Mouse (Mus musculus): Measurements from ENCODE around the gene Got2. TPM values are rescaled to one million over a fixed set of nuclear protein-coding genes. Genes with fewer than 3 reads are reported as not detected.
A peak's percentile ranks its signal among the peaks of the same experiment; 100 is the strongest.

The Got2 gene
- polyA plus RNA-seq, 1 experiment from 2014 or later, result 132 TPM

DNA sequence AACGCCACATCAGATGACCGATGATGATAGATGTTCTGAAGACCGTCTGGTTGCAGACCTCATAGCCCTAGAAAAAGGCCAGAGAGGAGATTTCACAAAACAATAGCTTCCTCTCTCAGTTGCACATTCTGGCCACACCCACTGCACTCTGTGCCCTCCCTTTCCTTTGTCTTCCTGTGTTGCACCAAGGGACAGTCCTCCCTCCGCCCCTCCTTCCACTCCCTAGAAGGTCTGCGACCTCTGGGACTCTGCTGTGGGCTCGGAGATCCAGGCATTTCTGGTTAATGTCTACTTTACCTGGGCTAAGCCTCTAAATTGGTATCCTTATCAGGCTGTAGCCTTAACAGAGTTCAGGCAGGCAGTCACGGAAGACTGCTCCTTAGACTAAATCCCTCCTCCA is 13.5 kb upstream of the Got2 start:
- Histone ChIP-seq H3K9ac (ENCODE audit: low read depth, low read length) (no peak overlapping the region), H3K27ac (ENCODE audit: low read depth, low read length) (no peak overlapping the region), H3K36me3 (ENCODE audit: control insufficient read depth, insufficient read depth, low read length) (no peaks in the 10 kb centered on the region), H3K9me3 (replicated peaks; ENCODE audit: control insufficient read depth, low read length) (no peaks in the 10 kb centered on the region), H3K4me3 (ENCODE audit: low read depth, low read length) (no peak overlapping the region), H3K27me3 (ENCODE audit: control insufficient read depth, insufficient read depth, low read length) (no peaks in the 10 kb centered on the region), H3K4me2 (no peak overlapping the region), H3K4me1 (ENCODE audit: control insufficient read depth, insufficient read depth, low read length) (no peaks in the 10 kb centered on the region)
- no peak for ATAC-seq (replicated peaks; ENCODE audit: insufficient number of reproducible peaks, low FRiP score, low TSS enrichment)
- 37% methylated on average over 7 of the region's 7 CpGs for WGBS (ENCODE audit: insufficient replicate concordance)

DNA sequence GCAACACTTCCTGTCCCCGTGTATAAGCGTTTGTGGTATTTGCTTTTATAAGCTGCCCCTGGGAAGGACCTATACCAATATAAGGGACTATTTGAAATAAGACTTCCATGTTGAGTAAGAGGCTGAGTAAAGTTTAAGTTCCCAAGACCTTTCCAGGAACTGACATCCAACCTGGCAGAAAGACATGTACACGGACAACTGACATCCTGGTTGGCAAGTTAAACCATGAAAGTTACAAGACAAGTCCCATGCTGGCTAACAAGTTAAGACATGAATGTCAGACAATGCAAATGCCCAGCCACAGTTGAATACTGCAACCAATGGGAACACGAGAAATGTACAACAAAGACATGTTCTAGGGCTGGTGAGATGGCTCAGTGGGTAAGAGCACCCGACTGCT is 5.4 kb upstream of the Got2 start:
- Histone ChIP-seq H3K27ac (ENCODE audit: low read depth, low read length) (no peak overlapping the region), H3K4me2 (no peak overlapping the region), H3K4me1 (ENCODE audit: control insufficient read depth, insufficient read depth, low read length) (no peaks in the 10 kb centered on the region), H3K4me3 (ENCODE audit: low read depth, low read length) (no peak overlapping the region), H3K27me3 (ENCODE audit: control insufficient read depth, insufficient read depth, low read length) (no peaks in the 10 kb centered on the region), H3K36me3 (ENCODE audit: control insufficient read depth, insufficient read depth, low read length) (no peaks in the 10 kb centered on the region), H3K9me3 (replicated peaks; ENCODE audit: control insufficient read depth, low read length) (no peaks in the 10 kb centered on the region), H3K9ac (ENCODE audit: low read depth, low read length) (no peak overlapping the region)
- ATAC-seq (replicated peaks; ENCODE audit: insufficient number of reproducible peaks, low FRiP score, low TSS enrichment), result no peak
- whole genome bisulfite sequencing (ENCODE audit: insufficient replicate concordance), result 79% methylated on average over 5 of the region's 5 CpGs

DNA sequence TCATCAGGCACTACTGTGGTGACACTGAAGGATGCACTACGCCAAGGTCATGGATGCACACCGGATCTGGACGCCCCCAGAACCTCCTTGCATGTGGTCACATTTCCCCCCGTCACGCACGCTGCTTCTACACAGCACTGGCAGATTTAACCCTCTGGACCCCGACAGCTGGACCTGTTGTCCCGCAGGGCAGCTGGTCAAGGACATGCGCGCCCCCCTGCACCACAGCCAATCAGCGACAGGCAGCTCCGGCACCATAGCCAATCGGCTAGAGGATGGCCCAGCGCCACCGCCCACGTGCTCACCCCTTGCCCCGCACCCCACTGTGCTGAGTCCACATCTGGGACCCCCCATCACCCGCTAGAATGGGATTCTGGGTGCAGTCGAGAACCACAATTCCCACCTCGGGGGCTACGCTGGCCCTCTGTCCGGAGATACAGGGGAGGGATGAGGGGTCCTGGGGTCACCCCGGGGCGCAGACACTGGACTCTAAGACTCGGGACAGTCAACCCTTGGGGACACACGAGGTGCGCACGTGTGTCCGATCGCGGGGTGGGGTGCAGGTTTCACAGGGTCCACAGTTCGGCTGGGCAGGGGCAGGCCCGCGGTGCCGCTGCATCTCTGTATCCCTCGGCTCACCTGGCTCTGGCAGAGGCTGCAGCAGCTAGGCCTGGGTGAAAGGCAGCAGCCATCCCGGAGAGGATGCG is 616 bp downstream of the Got2 start:
- Histone ChIP-seq H3K4me1 (ENCODE audit: control insufficient read depth, insufficient read depth, low read length) (peaks cover 13% of the 10 kb centered on the region; the same call in 1 of the 2 replicates), H3K27ac (ENCODE audit: low read depth, low read length) (peak overlapping the region; percentile 76), H3K27me3 (ENCODE audit: control insufficient read depth, insufficient read depth, low read length) (no peaks in the 10 kb centered on the region), H3K4me3 (ENCODE audit: low read depth, low read length) (peak overlapping the region; percentile 89), H3K36me3 (ENCODE audit: control insufficient read depth, insufficient read depth, low read length) (no peaks in the 10 kb centered on the region), H3K4me2 (peak overlapping the region; percentile 61), H3K9ac (ENCODE audit: low read depth, low read length) (peak overlapping the region; percentile 86), H3K9me3 (replicated peaks; ENCODE audit: control insufficient read depth, low read length) (no peaks in the 10 kb centered on the region)
- peak; percentile 96 for ATAC-seq (replicated peaks; ENCODE audit: insufficient number of reproducible peaks, low FRiP score, low TSS enrichment)
- WGBS (ENCODE audit: insufficient replicate concordance), result under 1% methylated on average over 38 of the region's 38 CpGs

DNA sequence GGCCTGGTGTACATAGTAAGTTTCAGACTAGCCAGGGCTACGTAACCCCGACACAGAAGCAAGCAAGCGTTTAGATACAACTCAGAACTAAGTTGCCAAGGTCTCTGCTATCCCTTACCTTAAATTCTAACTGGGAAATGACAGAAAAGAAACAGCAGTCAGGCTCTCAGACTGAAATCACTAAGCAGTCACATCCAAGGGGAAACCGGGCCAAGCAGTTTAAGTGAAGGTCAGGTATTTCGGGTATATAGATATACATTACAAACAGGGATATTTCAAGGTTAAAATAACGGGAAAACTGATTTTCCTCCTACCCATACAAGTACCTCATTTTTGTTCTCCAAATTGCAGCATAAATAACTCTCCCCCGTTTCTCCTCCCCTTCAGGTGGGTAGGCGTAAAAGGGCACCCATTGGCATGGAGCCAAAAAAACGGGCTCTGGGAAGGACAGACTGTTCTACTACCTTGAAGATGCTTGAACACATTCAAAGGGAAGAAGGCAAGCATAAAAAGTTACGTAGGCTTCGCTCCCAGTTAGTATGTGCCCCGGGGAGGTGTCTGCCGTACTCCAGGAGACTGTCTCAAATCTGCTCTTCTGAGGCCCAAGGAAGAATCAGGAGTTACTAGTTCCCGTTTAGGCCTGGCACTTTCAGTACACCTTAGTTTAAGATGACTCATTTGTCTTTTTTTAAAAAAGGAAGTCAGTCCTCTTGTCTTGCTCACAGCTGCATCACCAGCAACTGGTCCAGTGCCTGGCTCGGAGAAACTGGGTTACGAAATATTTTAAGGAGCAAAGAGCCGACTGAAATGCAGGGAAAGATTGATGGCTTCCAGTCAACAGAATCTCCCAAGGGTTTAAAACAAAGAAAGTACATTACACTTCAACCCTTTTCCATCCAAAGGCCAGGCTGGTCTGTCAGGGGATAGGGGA is 1.4 kb downstream of the Got2 start:
- Histone ChIP-seq H3K27me3 (ENCODE audit: control insufficient read depth, insufficient read depth, low read length) (no peaks in the 10 kb centered on the region), H3K27ac (ENCODE audit: low read depth, low read length) (peak overlapping the region; percentile 76; the same call in 1 of the 2 replicates), H3K4me2 (peak overlapping the region; percentile 61), H3K9me3 (replicated peaks; ENCODE audit: control insufficient read depth, low read length) (no peaks in the 10 kb centered on the region), H3K4me1 (ENCODE audit: control insufficient read depth, insufficient read depth, low read length) (peaks cover 13% of the 10 kb centered on the region; the same call in 1 of the 2 replicates), H3K4me3 (ENCODE audit: low read depth, low read length) (peak overlapping the region; percentile 89), H3K9ac (ENCODE audit: low read depth, low read length) (peak overlapping the region; percentile 86; the same call in 1 of the 2 replicates), H3K36me3 (ENCODE audit: control insufficient read depth, insufficient read depth, low read length) (no peaks in the 10 kb centered on the region)
- no peak for ATAC-seq (replicated peaks; ENCODE audit: insufficient number of reproducible peaks, low FRiP score, low TSS enrichment)
- WGBS (ENCODE audit: insufficient replicate concordance), result 71% methylated on average over 17 of the region's 17 CpGs

DNA sequence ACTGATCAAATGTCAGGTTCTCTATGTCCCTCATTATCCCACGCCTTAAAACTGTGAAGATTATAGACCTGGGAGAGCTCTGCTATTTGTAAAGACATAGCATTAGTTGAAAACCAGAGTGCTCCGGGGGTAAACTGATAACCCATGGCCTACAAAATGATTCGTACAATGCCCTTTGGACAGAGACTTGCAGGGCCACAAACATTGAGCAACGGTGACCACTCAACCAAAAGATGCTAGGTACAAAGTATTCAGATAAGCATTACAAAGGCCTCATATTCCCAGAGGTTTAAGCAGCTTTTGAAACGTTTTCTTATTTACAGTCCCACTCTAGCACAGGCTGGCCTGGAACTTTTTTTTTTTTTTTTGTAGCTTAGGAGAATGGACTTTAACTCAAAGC is 2.4 kb downstream of the Got2 start:
- Histone ChIP-seq H3K4me1 (ENCODE audit: control insufficient read depth, insufficient read depth, low read length) (peaks cover 13% of the 10 kb centered on the region; the same call in 1 of the 2 replicates), H3K4me2 (peak overlapping the region; percentile 61), H3K9me3 (replicated peaks; ENCODE audit: control insufficient read depth, low read length) (no peaks in the 10 kb centered on the region), H3K9ac (ENCODE audit: low read depth, low read length) (no peak overlapping the region), H3K4me3 (ENCODE audit: low read depth, low read length) (no peak overlapping the region), H3K27ac (ENCODE audit: low read depth, low read length) (no peak overlapping the region), H3K27me3 (ENCODE audit: control insufficient read depth, insufficient read depth, low read length) (no peaks in the 10 kb centered on the region), H3K36me3 (ENCODE audit: control insufficient read depth, insufficient read depth, low read length) (no peaks in the 10 kb centered on the region)
- 59% methylated on average over 5 of the region's 5 CpGs for WGBS (ENCODE audit: insufficient replicate concordance)
- no peak for ATAC-seq (replicated peaks; ENCODE audit: insufficient number of reproducible peaks, low FRiP score, low TSS enrichment)

DNA sequence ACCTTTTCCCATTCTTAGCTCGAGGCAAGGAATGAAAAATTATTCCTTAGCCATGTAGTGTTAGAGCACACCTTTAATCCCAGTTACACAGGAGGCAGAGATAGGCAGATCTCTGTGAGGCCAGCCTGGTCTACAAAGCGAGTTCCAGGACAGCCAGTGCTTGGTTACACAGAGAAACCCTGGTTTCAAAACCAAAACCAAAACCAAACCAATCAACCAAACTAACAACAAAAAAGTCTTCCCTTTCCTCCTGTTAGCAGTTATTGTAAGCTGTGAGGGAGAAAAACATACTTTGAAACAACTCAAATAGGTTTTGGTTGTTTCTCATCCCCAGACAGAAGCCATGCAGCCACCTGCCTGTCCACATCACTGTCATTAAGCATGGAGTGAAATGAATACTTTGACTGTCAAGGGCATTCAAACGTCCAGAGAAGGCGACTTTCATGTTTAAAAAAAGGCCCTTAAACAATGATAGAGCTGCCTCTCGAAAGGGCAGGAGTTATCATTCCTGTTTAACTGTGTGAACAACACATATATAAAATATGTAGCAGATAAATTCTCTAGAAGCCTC is 3.0 kb downstream of the Got2 start:
- Histone ChIP-seq H3K4me2 (no peak overlapping the region), H3K9me3 (replicated peaks; ENCODE audit: control insufficient read depth, low read length) (no peaks in the 10 kb centered on the region), H3K9ac (ENCODE audit: low read depth, low read length) (no peak overlapping the region), H3K36me3 (ENCODE audit: control insufficient read depth, insufficient read depth, low read length) (no peaks in the 10 kb centered on the region), H3K27ac (ENCODE audit: low read depth, low read length) (no peak overlapping the region), H3K4me1 (ENCODE audit: control insufficient read depth, insufficient read depth, low read length) (peaks cover 13% of the 10 kb centered on the region; the same call in 1 of the 2 replicates), H3K4me3 (ENCODE audit: low read depth, low read length) (no peak overlapping the region), H3K27me3 (ENCODE audit: control insufficient read depth, insufficient read depth, low read length) (no peaks in the 10 kb centered on the region)
- no peak for ATAC-seq (replicated peaks; ENCODE audit: insufficient number of reproducible peaks, low FRiP score, low TSS enrichment)
- WGBS (ENCODE audit: insufficient replicate concordance), result 73% methylated on average over 5 of the region's 5 CpGs

DNA sequence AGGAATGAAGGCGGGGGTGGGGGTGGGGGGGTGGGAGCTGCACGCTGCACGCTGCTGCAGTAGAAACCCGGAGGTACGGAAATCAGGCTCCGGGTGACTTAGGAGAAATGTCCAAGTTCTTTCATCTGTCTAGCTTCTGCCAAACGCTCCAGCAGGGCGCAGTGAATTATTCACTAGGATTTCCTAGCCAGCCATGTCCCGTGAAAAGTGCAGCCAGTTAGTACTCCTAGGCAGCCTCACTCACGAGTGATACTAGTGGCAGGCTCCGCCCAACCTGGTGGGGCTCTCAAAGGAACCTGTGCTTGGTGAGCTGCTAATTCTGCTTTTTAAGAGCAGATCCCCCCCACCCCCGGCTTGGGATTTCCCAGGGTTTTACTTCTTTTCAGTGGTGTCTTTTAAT is 3.9 kb downstream of the Got2 start:
- Histone ChIP-seq H3K4me2 (no peak overlapping the region), H3K27ac (ENCODE audit: low read depth, low read length) (no peak overlapping the region), H3K9me3 (replicated peaks; ENCODE audit: control insufficient read depth, low read length) (no peaks in the 10 kb centered on the region), H3K4me1 (ENCODE audit: control insufficient read depth, insufficient read depth, low read length) (peaks cover 13% of the 10 kb centered on the region; the same call in 1 of the 2 replicates), H3K27me3 (ENCODE audit: control insufficient read depth, insufficient read depth, low read length) (no peaks in the 10 kb centered on the region), H3K9ac (ENCODE audit: low read depth, low read length) (no peak overlapping the region), H3K4me3 (ENCODE audit: low read depth, low read length) (no peak overlapping the region), H3K36me3 (ENCODE audit: control insufficient read depth, insufficient read depth, low read length) (no peaks in the 10 kb centered on the region)
- no peak for ATAC-seq (replicated peaks; ENCODE audit: insufficient number of reproducible peaks, low FRiP score, low TSS enrichment)
- WGBS (ENCODE audit: insufficient replicate concordance), result 73% methylated on average over 11 of the region's 12 CpGs

DNA sequence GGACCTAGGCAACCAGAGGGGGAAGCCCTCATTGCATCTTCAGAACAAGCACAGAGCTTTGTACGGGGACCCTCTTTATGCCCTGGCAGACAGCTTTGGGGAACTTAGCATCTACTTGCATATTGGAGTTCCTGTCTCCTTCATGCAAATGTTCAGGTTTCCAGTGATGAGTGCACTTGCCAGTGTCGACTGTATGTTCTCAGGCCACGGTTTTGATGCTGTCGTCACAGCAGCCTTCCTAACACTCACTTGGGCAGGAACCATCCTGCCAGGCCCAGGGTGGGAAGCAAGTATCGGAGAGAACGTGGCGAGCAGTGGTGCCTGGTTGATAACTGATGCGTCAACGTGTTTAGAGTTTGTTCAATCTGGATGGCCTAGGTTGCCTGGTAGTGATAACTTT is 6.2 kb downstream of the Got2 start:
- peaks cover 18% of the 10 kb centered on the region for H3K4me1 ChIP-seq (ENCODE audit: control insufficient read depth, insufficient read depth, low read length)
- peaks cover 2% of the 10 kb centered on the region; the same call in 1 of the 2 replicates for H3K36me3 ChIP-seq (ENCODE audit: control insufficient read depth, insufficient read depth, low read length)
- no peak overlapping the region for H3K9ac ChIP-seq (ENCODE audit: low read depth, low read length)
- 71% methylated on average over 9 of the region's 9 CpGs for WGBS (ENCODE audit: insufficient replicate concordance)
- no peak for ATAC-seq (replicated peaks; ENCODE audit: insufficient number of reproducible peaks, low FRiP score, low TSS enrichment)
- H3K9me3 ChIP-seq (replicated peaks; ENCODE audit: control insufficient read depth, low read length), result no peaks in the 10 kb centered on the region
- H3K4me2 ChIP-seq, result no peak overlapping the region
- H3K27ac ChIP-seq (ENCODE audit: low read depth, low read length), result no peak overlapping the region
- no peak overlapping the region for H3K4me3 ChIP-seq (ENCODE audit: low read depth, low read length)
- no peaks in the 10 kb centered on the region for H3K27me3 ChIP-seq (ENCODE audit: control insufficient read depth, insufficient read depth, low read length)

Measured in heart, embryonic 11.5 days (tissue).